Mouse (Mus musculus) layer of hippocampus, adult 18-20 months (tissue): ENCODE measurements around the gene Atf1. TPM values are rescaled to one million over a fixed set of nuclear protein-coding genes. Genes with fewer than 3 reads are reported as not detected.

Experiments
- DNase-seq, 2 experiments: peaks; one replicate each; pipeline ENCODE4 v3.0.0; 2022; ENCODE audit warnings: low spot score in 2 of 2
- total RNA-seq, 2 experiments: library from RNA; stranded (reverse); gene quantifications; 2 replicates each; pipeline ENCODE4 v1.2.3; 2021

Atf1 gene
- total RNA-seq, 2 experiments from 2014 or later = 20.3 to 23.4 TPM

- peak in 1 of 2 experiments; percentile 36 for DNase-seq
These were observed 14.3 kb upstream of the Atf1 start for GRCm38 (mm10) chr15:100213339-100213738.

DNA sequence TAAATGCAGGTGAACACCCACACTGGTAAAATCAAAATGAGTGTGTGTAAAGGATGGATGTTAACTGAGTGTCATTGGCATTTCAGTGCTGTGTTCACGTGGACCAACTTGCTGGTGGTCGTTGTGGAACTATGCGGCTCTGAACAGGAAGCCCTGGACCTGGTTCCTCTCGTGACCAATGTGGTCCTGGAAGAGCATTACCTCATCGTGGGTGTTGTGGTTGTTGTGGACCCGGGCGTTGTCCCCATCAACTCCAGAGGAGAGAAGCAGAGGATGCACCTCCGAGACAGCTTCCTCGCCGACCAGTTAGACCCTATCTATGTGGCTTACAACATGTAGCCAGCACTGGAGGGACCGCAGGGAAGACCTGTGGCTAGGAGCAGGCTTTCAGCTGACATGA lies 12.5 kb upstream of the Atf1 start:
- no peak for DNase-seq

DNA sequence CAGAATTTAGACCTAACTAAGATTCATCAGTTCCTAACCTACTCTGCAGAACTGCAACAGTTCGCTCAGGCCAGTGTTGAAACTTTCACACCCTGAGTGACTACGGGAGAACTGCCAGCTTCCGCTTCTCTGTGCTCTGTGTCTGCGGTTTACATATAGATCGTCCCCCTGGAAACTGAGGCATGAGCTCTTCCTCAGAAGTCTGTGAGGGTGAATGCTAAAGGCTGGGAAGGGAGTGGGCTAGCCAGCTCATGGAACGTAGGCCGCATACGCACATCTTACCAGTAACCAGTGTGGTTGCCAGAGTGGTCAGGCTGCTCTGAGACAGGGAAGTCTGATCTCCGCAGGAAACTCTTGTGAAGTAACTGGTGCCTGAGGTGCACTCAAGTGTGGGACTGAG lies 11.4 kb upstream of the Atf1 start:
- DNase-seq = no peak

DNA sequence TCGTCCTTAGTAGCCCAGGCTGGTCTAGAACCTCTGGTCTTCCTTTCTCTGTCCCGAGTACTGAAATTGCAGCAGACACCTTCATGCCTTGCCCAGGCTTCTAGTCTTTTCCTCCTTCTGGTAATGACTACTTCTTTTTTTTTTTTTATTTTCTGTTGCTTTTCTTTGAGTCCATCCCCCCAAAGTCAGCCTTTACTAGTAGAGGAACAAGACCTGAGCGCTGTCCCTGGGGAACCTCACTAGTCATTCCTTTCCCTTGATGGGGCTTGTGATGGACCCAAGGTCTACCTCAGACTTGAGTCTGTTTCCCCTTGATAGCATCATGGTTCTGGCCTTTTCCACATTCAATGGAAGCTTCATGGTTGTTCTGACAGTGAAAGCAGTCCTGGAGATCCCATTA lies 9.6 kb upstream of the Atf1 start:
- DNase-seq = no peak

DNA sequence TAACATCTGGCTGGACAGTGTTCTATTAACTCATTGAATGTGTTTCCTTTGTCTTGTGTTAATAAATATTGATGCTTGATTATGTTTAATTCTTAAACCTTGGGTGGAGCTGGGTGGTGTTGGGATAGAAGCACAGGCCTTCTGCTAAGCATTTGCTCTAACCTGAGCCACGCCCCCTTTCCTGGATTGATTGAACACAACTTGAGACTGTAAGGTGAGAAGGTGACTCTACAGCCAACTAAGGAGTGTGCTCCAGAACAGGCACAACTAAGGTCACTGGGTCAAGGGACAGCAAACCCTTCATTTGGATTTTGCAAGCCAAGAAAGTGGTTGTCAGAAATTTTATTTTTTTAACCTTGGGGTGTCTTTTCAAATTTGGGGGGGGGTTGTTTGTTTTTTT lies 8.2 kb upstream of the Atf1 start:
- DNase-seq = no peak

GRCm38 (mm10) chr15:100220916-100221315 lies 6.7 kb upstream of the Atf1 start:
- DNase-seq = no peak

DNA sequence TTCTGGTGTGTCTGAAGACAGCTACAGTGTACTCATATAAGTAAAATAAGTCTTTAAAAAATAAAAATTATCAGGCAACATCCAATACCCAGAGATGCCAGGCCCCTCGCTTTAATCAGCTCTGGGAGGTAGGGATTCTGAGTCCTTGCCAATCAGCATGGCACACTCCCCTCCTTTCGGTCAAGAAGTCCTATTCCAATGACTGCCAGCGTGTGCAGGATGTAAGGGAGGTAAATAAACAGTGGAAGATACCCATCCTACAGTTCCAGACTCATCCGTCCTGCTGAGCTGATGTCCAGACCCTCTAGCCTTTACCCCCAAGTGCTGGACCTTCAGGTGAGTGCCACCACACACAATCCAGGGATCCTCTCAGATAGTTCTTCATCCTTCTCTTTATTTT lies 2.2 kb upstream of the Atf1 start:
- DNase-seq = no peak

- DNase-seq = no peak
These were observed 1.7 kb upstream of the Atf1 start for GRCm38 (mm10) chr15:100225891-100226290.

DNA sequence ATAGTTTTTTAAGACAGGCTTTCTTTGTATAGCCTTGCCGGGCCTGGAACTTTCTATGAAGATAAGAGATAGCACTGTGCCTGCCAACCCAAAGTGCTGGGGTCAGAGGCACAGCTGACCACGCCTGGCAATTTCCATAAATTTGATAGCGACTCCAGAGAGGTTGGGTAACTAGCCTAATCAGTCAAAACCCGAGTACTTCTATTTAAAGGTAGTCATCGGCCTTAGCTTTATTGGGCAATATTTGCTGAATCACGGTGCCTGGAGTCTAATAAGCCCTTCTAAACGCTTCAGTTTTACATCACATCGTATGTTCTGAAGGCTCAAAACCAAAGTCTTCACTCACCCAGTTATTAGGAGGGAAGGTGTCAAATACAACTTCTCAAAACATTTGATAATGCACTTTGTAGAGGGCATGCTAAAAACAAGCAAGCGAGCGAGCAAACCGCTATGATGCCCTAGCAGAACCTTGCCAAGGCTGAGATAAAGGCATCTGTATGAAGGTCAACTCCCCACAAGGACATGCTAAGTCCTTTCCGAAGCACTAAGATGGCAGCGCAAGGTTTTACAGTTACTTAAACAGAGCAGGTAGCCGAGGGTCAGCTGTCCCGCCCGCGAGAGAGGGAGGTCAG lies 472 bp upstream of the Atf1 start:
- no peak for DNase-seq

DNA sequence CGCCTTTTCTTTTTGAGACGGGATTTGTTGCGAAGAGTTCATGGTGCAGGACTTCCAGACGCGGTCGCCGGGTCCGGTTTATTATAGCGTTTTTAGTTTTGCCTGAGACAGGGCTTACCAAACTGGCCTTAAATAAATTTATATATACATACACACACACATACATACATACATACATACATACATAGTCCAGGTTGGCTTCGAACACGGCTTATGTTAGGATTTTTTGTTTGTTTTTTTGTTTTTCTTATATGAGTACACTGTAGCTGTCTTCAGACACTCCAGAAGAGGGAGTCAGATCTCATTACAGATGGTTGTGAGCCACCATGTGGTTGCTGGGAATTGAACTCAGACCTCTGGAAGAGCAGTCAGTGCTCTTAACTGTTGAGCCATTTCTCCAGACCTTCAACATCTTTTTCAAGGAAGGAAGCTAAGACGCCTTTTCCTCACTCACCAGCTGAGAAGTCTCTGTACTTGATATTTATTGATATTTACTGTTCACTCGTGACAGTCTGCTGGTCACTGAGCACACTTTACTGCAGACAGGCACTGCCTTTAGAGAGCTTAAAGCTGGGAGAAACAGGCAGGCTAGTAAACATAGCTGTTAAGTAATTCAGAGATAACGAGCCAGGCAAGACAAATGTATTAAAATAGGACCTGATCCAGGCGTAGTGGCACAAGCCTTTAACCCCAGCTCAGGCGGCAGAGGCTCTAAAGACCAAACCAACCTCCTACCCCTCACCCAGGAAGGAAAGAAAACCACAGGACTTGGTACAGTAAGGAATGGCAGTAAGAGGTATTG lies 1.1 kb downstream of the Atf1 start:
- DNase-seq = no peak

GRCm38 (mm10) chr15:100230655-100231054 lies 3.0 kb downstream of the Atf1 start:
- DNase-seq = no peak

- no peak for DNase-seq
These were observed 4.3 kb downstream of the Atf1 start for GRCm38 (mm10) chr15:100231616-100232525.

- no peak for DNase-seq
These were observed 7.8 kb downstream of the Atf1 start for GRCm38 (mm10) chr15:100235208-100235965.

DNA sequence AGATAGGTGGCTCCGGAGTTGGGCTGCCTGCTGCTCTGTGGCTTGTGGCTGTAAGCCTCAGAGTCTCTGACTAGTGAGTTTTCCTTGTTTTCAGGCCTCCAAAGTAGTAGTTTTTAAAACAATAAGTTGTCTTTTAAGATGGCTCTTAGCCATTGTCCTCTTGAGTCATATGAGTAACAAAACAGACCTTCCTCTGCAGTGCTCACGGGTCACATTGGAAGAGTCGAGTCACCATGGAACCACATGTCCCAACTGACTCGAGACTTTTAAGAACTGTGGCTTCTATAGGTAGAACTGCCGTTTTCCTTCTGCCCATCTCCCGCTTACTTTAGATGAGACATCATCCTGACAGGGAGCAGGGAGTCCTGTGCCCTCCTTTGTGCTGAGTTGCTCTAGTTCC lies 9.3 kb downstream of the Atf1 start:
- DNase-seq = no peak

DNA sequence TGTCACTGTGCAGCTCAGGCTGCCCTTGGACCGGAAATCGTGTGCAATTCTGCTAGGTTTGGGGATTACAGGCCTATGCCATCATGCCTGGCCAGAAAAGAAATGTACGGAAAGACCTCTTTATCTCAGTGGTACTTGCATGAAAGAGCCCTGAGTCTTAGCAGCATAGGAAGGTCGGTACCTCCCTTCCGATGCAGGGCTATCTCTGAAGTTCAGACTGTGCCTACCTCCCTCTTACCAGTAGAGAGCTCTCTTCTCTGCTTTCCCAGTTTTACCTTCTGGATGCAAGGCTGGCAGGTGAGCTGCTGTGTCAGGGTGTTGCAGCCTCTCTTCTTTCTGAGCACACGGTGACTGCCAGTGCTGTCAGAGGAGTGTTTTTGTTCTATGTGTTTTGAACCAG lies 14.2 kb downstream of the Atf1 start:
- no peak for DNase-seq

GRCm38 (mm10) chr15:100245951-100246350 lies 18.3 kb downstream of the Atf1 start:
- no peak for DNase-seq

GRCm38 (mm10) chr15:100247296-100247695 lies 19.7 kb downstream of the Atf1 start:
- DNase-seq = no peak

DNA sequence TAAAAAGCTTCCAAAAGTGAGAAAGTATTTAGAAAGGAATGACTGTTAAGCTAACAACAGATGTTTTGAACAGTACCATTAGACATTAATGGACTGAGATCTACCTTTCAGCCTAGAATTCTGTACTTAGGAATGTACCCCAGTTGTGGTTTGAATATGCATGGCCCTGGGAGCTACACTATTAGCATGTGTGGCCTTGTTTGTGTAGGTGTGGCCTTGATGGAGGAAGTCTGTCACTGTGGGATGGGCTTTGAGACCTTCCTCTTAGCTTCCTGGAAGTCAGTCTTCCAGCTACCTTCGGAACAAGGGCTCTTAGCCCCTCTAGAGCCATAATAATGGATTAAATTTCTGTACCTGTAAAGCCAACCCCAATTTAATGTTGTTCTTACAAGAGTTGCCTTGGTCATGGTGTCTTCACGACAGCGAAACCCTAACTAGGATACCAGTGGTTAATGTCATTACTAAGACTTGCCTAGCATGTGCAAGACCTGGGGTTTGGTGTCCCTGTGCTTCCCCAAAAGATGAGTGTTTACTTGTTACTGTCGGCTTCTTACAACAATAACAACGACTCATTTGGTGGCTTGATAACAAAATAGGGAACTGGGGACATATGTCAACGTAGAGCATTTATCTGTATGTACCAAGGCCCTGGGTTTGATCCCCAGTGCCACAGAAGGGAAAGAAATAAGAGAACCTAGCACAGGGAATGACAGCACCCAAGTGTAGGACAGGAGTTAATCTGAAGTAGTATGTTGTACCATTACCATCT lies 21.2 kb downstream of the Atf1 start:
- DNase-seq = no peak

DNA sequence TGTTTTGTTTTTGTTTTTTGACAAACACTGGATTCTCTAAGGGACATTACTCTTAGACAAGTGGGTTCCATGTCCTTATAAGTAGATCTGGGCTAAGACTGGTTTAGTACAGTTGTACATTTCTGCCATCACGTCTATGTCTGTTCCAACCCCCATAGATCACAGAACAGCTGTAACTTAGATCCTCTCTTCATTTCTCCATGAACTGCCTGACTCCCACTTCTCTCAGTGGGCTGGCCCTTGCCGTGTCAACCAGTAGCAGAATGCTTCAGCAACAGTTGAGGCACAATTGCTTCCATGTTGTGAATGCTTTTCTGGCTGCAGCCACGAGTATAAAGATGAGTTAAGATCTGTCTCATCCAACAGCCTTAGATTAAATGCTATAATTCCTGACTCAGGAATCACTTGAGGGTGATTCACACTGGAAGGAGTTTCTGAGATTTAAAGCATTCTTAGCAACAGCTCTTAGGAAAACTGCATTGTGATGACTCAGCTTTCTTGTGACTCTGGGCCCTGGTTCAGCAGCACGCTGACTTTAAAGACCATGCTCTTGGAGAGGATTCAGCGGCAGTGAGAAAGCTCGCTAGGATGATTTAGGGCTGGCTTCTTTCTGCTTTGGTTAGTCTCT lies 23.6 kb downstream of the Atf1 start:
- DNase-seq = no peak

DNA sequence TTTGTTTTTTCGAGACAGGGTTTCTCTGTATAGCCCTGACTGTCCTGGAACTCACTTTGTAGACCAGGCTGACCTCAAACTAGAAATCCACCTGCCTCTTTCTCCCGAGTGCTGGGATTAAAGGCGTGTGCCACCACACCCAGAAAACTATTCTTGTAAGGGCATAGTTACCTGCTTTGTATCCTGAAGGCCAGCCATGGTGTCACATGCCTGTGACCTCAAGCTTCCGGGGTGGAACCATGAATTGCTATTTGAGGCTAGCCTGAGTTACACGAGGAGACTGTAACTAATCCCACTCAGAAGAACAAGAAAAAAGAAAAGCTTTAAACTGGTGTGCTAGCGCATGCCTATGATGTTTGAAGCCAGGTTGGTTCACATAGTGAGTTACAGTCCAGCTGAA lies 28.8 kb downstream of the Atf1 start:
- DNase-seq = no peak
